1 mouse cellular context compared by ENCODE assay signal in the genomic region with DNA sequence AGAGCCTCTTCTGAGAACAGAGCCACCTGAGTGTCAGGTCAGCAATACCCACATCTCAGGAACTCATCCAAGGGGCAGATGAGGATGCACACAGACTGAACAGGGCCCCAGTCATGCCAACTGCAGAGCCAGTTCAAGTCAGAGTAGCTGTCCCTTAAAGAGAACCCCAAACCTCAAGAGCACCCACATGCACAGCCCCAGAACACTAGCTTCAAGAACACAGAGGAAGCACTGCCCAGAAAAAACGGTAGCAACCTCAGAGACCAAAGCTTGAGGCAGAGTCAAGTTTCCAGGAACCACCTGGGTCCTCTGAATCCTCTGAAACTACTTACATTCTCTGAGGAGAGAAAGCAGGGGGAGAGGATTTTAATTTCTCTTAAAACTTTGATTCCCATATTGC.
TF ChIP-seq lines count a peak whose summit lies in the region.

No protein-coding gene starts in this region.

TF ChIP-seq in MEL, 35 proteins besides CTCF, POLR2A, EP300 and RAD21:
- TF ChIP-seq NRF1 (IDR thresholded peaks at IDR 0.05; ENCODE audit: insufficient read depth, low read depth, low read length, poor library complexity, severe bottlenecking) (no peak), MAFK (IDR thresholded peaks at IDR 0.05; ENCODE audit: borderline replicate concordance, low read depth, low read length) (no peak), HCFC1 (IDR thresholded peaks at IDR 0.05; ENCODE audit: low read depth, low read length) (no peak), JUND (IDR thresholded peaks at IDR 0.05; ENCODE audit: low read depth, low read length) (no peak), SIN3A (IDR thresholded peaks at IDR 0.05; ENCODE audit: low read length) (no peak), CHD1 (IDR thresholded peaks at IDR 0.05; ENCODE audit: low read depth, low read length) (no peak), POLR2AphosphoS5 (IDR thresholded peaks at IDR 0.05; ENCODE audit: borderline replicate concordance, low read depth, low read length) (no peak), MAX (IDR thresholded peaks at IDR 0.05; ENCODE audit: low read length) (no peak), ZC3H11A (IDR thresholded peaks at IDR 0.05; ENCODE audit: low read depth, low read length) (no peak)
